Mouse (Mus musculus): Measurements from ENCODE around the gene Zcchc10. TPM values are rescaled to one million over a fixed set of nuclear protein-coding genes. Genes with fewer than 3 reads are reported as not detected.
"Not testable (repeated sequence)": the region's sequence is repeated elsewhere in the genome, so short reads cannot be mapped to it uniquely, and the experiment has no call there.

Zcchc10 gene
- 3.2 and 3.3 TPM in 2 replicates for polyA plus RNA-seq (2012; rRNA removed)

- no peak for DNase-seq (ENCODE audit: low read depth, low spot score)
- 1% methylated on average over 21 of the region's 21 CpGs for WGBS
These were observed at the start of gene Zcchc10 for GRCm38 (mm10) chr11:53324512-53324968. Zcchc10 (plus strand) TSS chr11:53324679.

GRCm38 (mm10) chr11:53275358-53275757 lies 49.1 kb upstream of the Zcchc10 start:
- no peak for DNase-seq (ENCODE audit: low read depth, low spot score)
- 92% methylated on average over 3 of the region's 3 CpGs for WGBS

GRCm38 (mm10) chr11:53278411-53278810 lies 46.1 kb upstream of the Zcchc10 start:
- WGBS = 78% methylated on average over 4 of the region's 4 CpGs
- DNase-seq (ENCODE audit: low read depth, low spot score) = no peak

GRCm38 (mm10) chr11:53285885-53286284 lies 38.6 kb upstream of the Zcchc10 start:
- 85% methylated on average over 6 of the region's 6 CpGs for WGBS
- no peak for DNase-seq (ENCODE audit: low read depth, low spot score)

- not testable (repeated sequence) for DNase-seq (ENCODE audit: low read depth, low spot score)
- 80% methylated on average over 2 of the region's 2 CpGs for WGBS
These were observed 34.3 kb upstream of the Zcchc10 start for GRCm38 (mm10) chr11:53290187-53290586.

GRCm38 (mm10) chr11:53290871-53291270 lies 33.6 kb upstream of the Zcchc10 start:
- no peak for DNase-seq (ENCODE audit: low read depth, low spot score)
- WGBS = 90% methylated on average over 11 of the region's 11 CpGs

- 63% methylated on average over 5 of the region's 5 CpGs for WGBS
- DNase-seq (ENCODE audit: low read depth, low spot score) = no peak
These were observed 30.0 kb upstream of the Zcchc10 start for GRCm38 (mm10) chr11:53294441-53294840.

GRCm38 (mm10) chr11:53296880-53297279 lies 27.6 kb upstream of the Zcchc10 start:
- no peak for DNase-seq (ENCODE audit: low read depth, low spot score)
- 50% methylated on average over 4 of the region's 4 CpGs for WGBS

- DNase-seq (ENCODE audit: low read depth, low spot score) = no peak
- 57% methylated on average over 7 of the region's 7 CpGs for WGBS
These were observed 26.3 kb upstream of the Zcchc10 start for GRCm38 (mm10) chr11:53297947-53298860.

GRCm38 (mm10) chr11:53299551-53300329 lies 24.7 kb upstream of the Zcchc10 start:
- peak; percentile 44 for DNase-seq (ENCODE audit: low read depth, low spot score)
- under 1% methylated on average over 80 of the region's 80 CpGs for WGBS

- WGBS = under 1% methylated on average over 58 of the region's 58 CpGs
- DNase-seq (ENCODE audit: low read depth, low spot score) = peak; percentile 98
These were observed 23.9 kb upstream of the Zcchc10 start, which contains the start of gene Hspa4 for GRCm38 (mm10) chr11:53300330-53301166. Hspa4 (minus strand) TSS chr11:53300457.

- 45% methylated on average over 9 of the region's 9 CpGs for WGBS
- DNase-seq (ENCODE audit: low read depth, low spot score) = no peak
These were observed 23.3 kb upstream of the Zcchc10 start for GRCm38 (mm10) chr11:53301167-53301515.

GRCm38 (mm10) chr11:53304044-53304840 lies 20.2 kb upstream of the Zcchc10 start:
- DNase-seq (ENCODE audit: low read depth, low spot score) = no peak
- 84% methylated on average over 14 of the region's 14 CpGs for WGBS

GRCm38 (mm10) chr11:53306965-53307364 lies 17.5 kb upstream of the Zcchc10 start:
- 65% methylated on average over 2 of the region's 2 CpGs for WGBS
- DNase-seq (ENCODE audit: low read depth, low spot score) = no peak

GRCm38 (mm10) chr11:53307558-53308065 lies 16.9 kb upstream of the Zcchc10 start:
- 47% methylated on average over 10 of the region's 10 CpGs for WGBS
- DNase-seq (ENCODE audit: low read depth, low spot score) = no peak

- DNase-seq (ENCODE audit: low read depth, low spot score) = peak; percentile 68
These were observed 16.1 kb upstream of the Zcchc10 start for GRCm38 (mm10) chr11:53308251-53308864.

- no peak for DNase-seq (ENCODE audit: low read depth, low spot score)
- WGBS = 48% methylated on average over 2 of the region's 2 CpGs
These were observed 15.6 kb upstream of the Zcchc10 start for GRCm38 (mm10) chr11:53308884-53309310.

GRCm38 (mm10) chr11:53311385-53311784 lies 13.1 kb upstream of the Zcchc10 start:
- 45% methylated on average over 1 of the region's 1 CpGs for WGBS
- DNase-seq (ENCODE audit: low read depth, low spot score) = no peak

Measured in large intestine, adult 2 months (tissue).